Mouse (Mus musculus): ENCODE results near the gene Ube3c.

GRCm38 (mm10) chr5:29569378-29570280, 587 bp downstream of the Ube3c start:
- TF ChIP-seq CTCF (IDR thresholded peaks at IDR 0.05; ENCODE audit: low read depth, low read length) (no peak), GATA1 (IDR thresholded peaks at IDR 0.05; ENCODE audit: borderline replicate concordance, low read length) (no peak), GATA2 (IDR thresholded peaks at IDR 0.05; ENCODE audit: borderline replicate concordance, low read depth, low read length) (no peak)
